Mouse (Mus musculus) liver, postnatal 0 days (tissue): Measurements from ENCODE around the gene Pex14. TPM values are rescaled to one million over a fixed set of nuclear protein-coding genes. Genes with fewer than 3 reads are reported as not detected.

Source experiments
- ATAC-seq: fragments of 200-750 bp; cut with Nextera tagmentation; 2 replicates; pipeline ENCODE4 v1.8.0; 2017; ENCODE audit warnings: mild to moderate bottlenecking, moderate library complexity
- DNase-seq: peaks from one replicate; pipeline ENCODE4 v3.0.0-alpha.2; 2016
- H3K27ac ChIP-seq: fragments of 300-500 bp; sonication (generic); 2 replicates; pipeline ENCODE4 v1.5.1; 2014; ENCODE audit warnings: antibody characterized with exemption, moderate library complexity, mild to moderate bottlenecking, low read depth
- H3K27me3 ChIP-seq: fragments of 300-500 bp; sonication (generic); 2 replicates; pipeline ENCODE4 v1.6.1; 2014; ENCODE audit warnings: low read length, control low read depth, mixed read lengths; ENCODE audit not compliant: insufficient read depth
- H3K36me3 ChIP-seq: fragments of 300-500 bp; sonication (generic); replicated peaks from 2 replicates; pipeline ENCODE4 v1.6.1; 2014; ENCODE audit warnings: mild to moderate bottlenecking, control low read depth, low read length, moderate library complexity, mixed read lengths; ENCODE audit not compliant: insufficient read depth
- H3K4me1 ChIP-seq: fragments of 300-500 bp; sonication (generic); 2 replicates; pipeline ENCODE4 v1.6.1; 2014; ENCODE audit warnings: antibody characterized with exemption, mild to moderate bottlenecking, control low read depth; ENCODE audit not compliant: insufficient read depth
- H3K4me2 ChIP-seq: fragments of 300-500 bp; sonication (generic); 2 replicates; pipeline ENCODE4 v1.6.1; 2014; ENCODE audit warnings: low read depth, mild to moderate bottlenecking, low read length, moderate library complexity, mixed read lengths
- H3K4me3 ChIP-seq: fragments of 300-500 bp; sonication (generic); 2 replicates; pipeline ENCODE4 v1.5.1; 2014; ENCODE audit warnings: low read depth, low read length
- H3K9ac ChIP-seq: fragments of 300-500 bp; sonication (generic); replicated peaks from 2 replicates; pipeline ENCODE4 v1.6.1; 2014; ENCODE audit warnings: mild to moderate bottlenecking, moderate library complexity
- H3K9me3 ChIP-seq: fragments of 300-500 bp; sonication (generic); 2 replicates; pipeline ENCODE4 v1.6.1; 2016; ENCODE audit warnings: mild to moderate bottlenecking, control low read depth, low read length, mixed read lengths
- CTCF ChIP-seq: sonication (generic); IDR thresholded peaks from 2 replicates; pipeline ENCODE4 v1.5.1; 2016; ENCODE audit warnings: antibody characterized with exemption, low read depth
- EP300 ChIP-seq: IDR thresholded peaks from 2 replicates; pipeline ENCODE4 v1.6.1; 2016; ENCODE audit warnings: antibody characterized with exemption, low read depth, mild to moderate bottlenecking
- WGBS: fragments of 180-500 bp; shearing (Covaris S2); extraction: QIAGEN DNeasy Blood & Tissue Kit; methylation state at CpG from one replicate; pipeline ENCODE4 v1.1.7; 2014; ENCODE audit not compliant: insufficient replicate concordance; 5-methylcytosine and 5-hydroxymethylcytosine counted together
- polyA plus RNA-seq: library from polyadenylated mRNA; unstranded; fragments of >200 nt; fragmentation: Nextera tagmentation; extraction: Ambion mirVana; gene quantifications from 2 replicates; pipeline ENCODE4 v1.2.1, GENCODE M21; 2015

The Pex14 gene
- polyA plus RNA-seq, 1 experiment from 2014 or later = 53.6 TPM

- DNase-seq (peak; percentile 34), ATAC-seq (peak; percentile 64)
- WGBS = 60% methylated on average over 3 of the region's 3 CpGs
- TF ChIP-seq CTCF = no peak
- TF ChIP-seq EP300 = 0 out of 2 replicates have a peak, but pooled peaks have one; percentile 36
- peak overlapping the region; percentile 95 for H3K4me3 ChIP-seq
- peak overlapping the region; percentile 92 for H3K9ac ChIP-seq
- no peaks in the 10 kb centered on the region for H3K9me3 ChIP-seq
- peak overlapping the region; percentile 82 for H3K27ac ChIP-seq
- H3K27me3 ChIP-seq = no peaks in the 10 kb centered on the region
- H3K36me3 ChIP-seq = 0 out of 2 replicates have a peak, but pooled peaks cover 3% of the 10 kb centered on the region
- peak overlapping the region; percentile 86 for H3K4me2 ChIP-seq
- H3K4me1 ChIP-seq = peaks cover 13% of the 10 kb centered on the region
These were observed 1.7 kb downstream of the Pex14 start for GRCm38 (mm10) chr4:149097956-149098355.

- 70% methylated on average over 8 of the region's 8 CpGs for WGBS
- peak; percentile 41; the same call in 1 of the 2 replicates for ATAC-seq
These were observed 8.3 kb downstream of the Pex14 start for GRCm38 (mm10) chr4:149091364-149091763.

DNA sequence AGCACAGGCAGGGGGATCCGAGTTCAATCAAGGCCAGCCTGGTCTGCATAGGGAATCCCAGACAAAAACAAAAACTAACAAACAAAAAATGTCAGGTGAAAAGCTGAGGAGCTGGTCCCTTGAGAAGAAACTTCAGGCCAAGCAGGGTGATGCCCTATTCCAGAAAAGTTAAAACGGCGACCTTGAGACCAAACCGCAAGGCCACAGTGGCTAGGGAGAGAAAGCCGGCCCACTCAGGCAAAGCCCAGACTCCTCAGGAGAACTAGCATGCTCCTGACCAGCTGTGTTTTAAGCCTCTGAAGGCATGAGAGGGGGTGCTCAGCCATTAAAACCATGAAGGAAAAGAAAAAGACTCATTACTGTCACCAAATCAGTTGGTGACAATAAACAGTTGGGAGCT, 14.3 kb downstream of the Pex14 start:
- H3K4me3 ChIP-seq = no peak overlapping the region
- DNase-seq (no peak), ATAC-seq (no peak)
- H3K27me3 ChIP-seq = no peaks in the 10 kb centered on the region
- no peak overlapping the region; the same call in 1 of the 2 replicates for H3K9ac ChIP-seq
- H3K9me3 ChIP-seq = no peaks in the 10 kb centered on the region
- no peak overlapping the region for H3K4me2 ChIP-seq
- TF ChIP-seq CTCF (no peak), EP300 (no peak)
- H3K27ac ChIP-seq = no peak overlapping the region
- peaks cover 7% of the 10 kb centered on the region for H3K4me1 ChIP-seq
- WGBS = 70% methylated on average over 5 of the region's 5 CpGs
- H3K36me3 ChIP-seq = no peaks in the 10 kb centered on the region

More at GRCm38 (mm10) chr4:149091364-149091763, 8.3 kb downstream of the Pex14 start:
- H3K36me3 ChIP-seq = peaks cover 9% of the 10 kb centered on the region; the same call in 1 of the 2 replicates
- H3K4me3 ChIP-seq = no peak overlapping the region
- no peak for DNase-seq
- peak overlapping the region; percentile 52; the same call in 1 of the 2 replicates for H3K27ac ChIP-seq
- no peaks in the 10 kb centered on the region for H3K27me3 ChIP-seq
- H3K4me1 ChIP-seq = peaks cover 11% of the 10 kb centered on the region
- H3K9ac ChIP-seq = no peak overlapping the region
- no peak for TF ChIP-seq EP300
- no peak for TF ChIP-seq CTCF
- no peaks in the 10 kb centered on the region for H3K9me3 ChIP-seq
- H3K4me2 ChIP-seq = no peak overlapping the region; the same call in 1 of the 2 replicates

DNA sequence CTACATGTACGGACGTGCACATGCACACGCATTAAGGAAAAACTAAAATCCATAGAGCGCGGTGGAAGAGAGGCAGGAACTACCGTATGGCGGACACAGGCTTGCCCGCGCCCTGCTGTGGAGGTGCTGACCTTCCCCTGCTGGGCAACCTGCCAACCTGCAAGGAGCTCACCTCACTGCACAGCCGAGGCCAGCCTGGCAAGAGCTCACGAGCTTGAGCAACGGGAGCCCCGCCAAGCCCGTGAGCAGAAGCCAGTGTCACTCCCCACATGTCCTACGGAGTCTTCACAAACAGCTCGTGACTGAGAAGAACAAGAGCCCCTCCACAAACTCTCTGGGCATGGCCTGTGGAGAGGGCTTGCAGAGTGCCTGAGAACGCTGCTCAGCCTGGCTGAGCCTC, 18.1 kb downstream of the Pex14 start:
- no peaks in the 10 kb centered on the region for H3K36me3 ChIP-seq
- H3K27me3 ChIP-seq = no peaks in the 10 kb centered on the region
- H3K9me3 ChIP-seq = no peaks in the 10 kb centered on the region
- H3K4me1 ChIP-seq = peaks cover 16% of the 10 kb centered on the region
- ATAC-seq (peak; percentile 92), DNase-seq (peak; percentile 85)
- WGBS = 61% methylated on average over 17 of the region's 17 CpGs
- no peak for TF ChIP-seq EP300
- no peak for TF ChIP-seq CTCF
- H3K4me2 ChIP-seq = peak overlapping the region; percentile 47
- 0 out of 2 replicates have a peak overlapping the region, but pooled peaks have one; percentile 7 for H3K9ac ChIP-seq
- H3K4me3 ChIP-seq = no peak overlapping the region
- peak overlapping the region; percentile 68 for H3K27ac ChIP-seq

DNA sequence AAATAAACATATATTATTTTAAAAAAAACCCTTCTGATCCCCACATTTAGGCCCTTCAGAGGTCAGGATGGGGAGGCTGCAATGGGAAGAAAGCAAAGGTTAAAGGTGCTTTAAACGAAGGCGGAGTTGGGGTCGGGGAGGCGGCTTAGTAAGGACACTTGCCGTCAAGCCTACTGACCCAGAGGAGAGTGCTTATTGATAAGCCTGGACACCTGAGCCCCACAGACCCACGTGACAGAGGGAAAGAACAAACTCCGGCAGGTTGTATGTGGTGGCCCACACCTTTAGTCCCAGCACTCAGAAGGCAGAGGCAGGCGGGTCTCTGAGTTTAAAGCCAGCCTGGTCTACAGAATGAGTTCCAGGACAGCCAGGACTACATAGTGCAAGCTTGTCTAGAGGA, 19.6 kb downstream of the Pex14 start:
- Histone ChIP-seq H3K4me3 (no peak overlapping the region), H3K27me3 (no peaks in the 10 kb centered on the region), H3K4me2 (no peak overlapping the region), H3K36me3 (peaks cover 6% of the 10 kb centered on the region), H3K4me1 (peaks cover 24% of the 10 kb centered on the region), H3K27ac (no peak overlapping the region), H3K9me3 (no peaks in the 10 kb centered on the region), H3K9ac (no peak overlapping the region)
- no peak for ATAC-seq
- TF ChIP-seq EP300 (no peak), CTCF (no peak)
- DNase-seq = no peak
- WGBS = 82% methylated on average over 8 of the region's 8 CpGs

DNA sequence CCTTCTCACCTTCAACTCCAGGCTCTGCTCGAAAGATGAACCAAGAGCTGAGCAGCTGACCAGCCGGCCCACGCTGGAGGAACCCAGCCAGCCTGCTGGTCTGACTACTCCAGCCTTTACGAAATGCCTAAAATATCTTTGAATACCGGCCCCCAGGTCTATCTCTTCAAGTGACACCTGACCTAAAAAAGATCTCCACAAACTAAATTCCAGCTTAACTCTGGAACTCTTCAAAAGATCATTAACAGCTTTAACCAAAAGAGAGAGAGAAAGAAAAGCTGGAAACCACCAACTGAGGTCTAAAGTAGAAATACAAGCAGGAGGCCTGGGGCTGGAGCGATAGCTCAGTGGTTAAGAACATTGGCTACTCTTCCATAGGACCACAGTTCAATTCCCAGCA, 20.0 kb downstream of the Pex14 start:
- Histone ChIP-seq H3K9me3 (no peaks in the 10 kb centered on the region), H3K4me1 (peaks cover 24% of the 10 kb centered on the region), H3K36me3 (peaks cover 10% of the 10 kb centered on the region), H3K27me3 (no peaks in the 10 kb centered on the region), H3K9ac (no peak overlapping the region), H3K4me2 (no peak overlapping the region), H3K4me3 (no peak overlapping the region), H3K27ac (no peak overlapping the region; the same call in 1 of the 2 replicates)
- TF ChIP-seq CTCF = no peak
- TF ChIP-seq EP300 = no peak
- ATAC-seq = no peak
- 79% methylated on average over 6 of the region's 6 CpGs for WGBS
- DNase-seq = no peak
